Comparison of ENCODE assay signal across 18 mouse cellular contexts in genomic region chr9:24490516-24490915, GRCm38 (mm10). TPM values are rescaled to one million over a fixed set of nuclear protein-coding genes. Genes with fewer than 3 reads are reported as not detected.
A peak's percentile ranks its signal among the peaks of the same experiment; 100 is the strongest.
DNase-seq lines count a peak whose midpoint lies in the region; ATAC-seq and TF ChIP-seq lines count a peak whose summit lies in the region.
"Had no signal": no experiment of that assay in that cellular context is flagged by ENCODE, and none has a peak within 500 bp of the region (broad histone marks: within the 10 kb centered on the region; RNA-seq: fewer than 3 reads in every experiment).

No protein-coding gene starts in this region.

- no peak for DNase-seq in kidney, postnatal 10 days
- no peak for DNase-seq in thymus, postnatal 4 days
- no peak for DNase-seq in gastrocnemius, postnatal 10 days
- no peak for DNase-seq in cerebellum, adult 18-20 months
- DNase-seq: adrenal gland, postnatal 25 days; cerebellum, adult 2 months; cerebellum, postnatal 36 days; gastrocnemius, postnatal 25 days; kidney, adult 9 months; layer of hippocampus, postnatal 36 days; retina, postnatal 1 day had no signal

- no peak overlapping the region for H3K9ac ChIP-seq in kidney, embryonic 14.5 days (ENCODE audit: low read depth, low read length)
- H3K9ac ChIP-seq in intestine, postnatal 0 days (ENCODE audit: low read depth, low read length), result no peak overlapping the region
- H3K9ac ChIP-seq in liver, embryonic 16.5 days (ENCODE audit: low read depth, low read length), result no peak overlapping the region
- H3K9ac ChIP-seq: forebrain, embryonic 13.5 days had no signal

- TF ChIP-seq CTCF in intestine, postnatal 0 days (IDR thresholded peaks at IDR 0.05; ENCODE audit: low read depth), result no peak

- H3K27me3 ChIP-seq in kidney, embryonic 14.5 days (ENCODE audit: control insufficient read depth, insufficient read depth, low read length), result no peaks in the 10 kb centered on the region
- no peaks in the 10 kb centered on the region for H3K27me3 ChIP-seq in intestine, postnatal 0 days (replicated peaks; ENCODE audit: control insufficient read depth, insufficient read depth, low read length)
- no peaks in the 10 kb centered on the region for H3K27me3 ChIP-seq in liver, embryonic 16.5 days (ENCODE audit: control insufficient read depth, insufficient read depth, low read depth, low read length)
- H3K27me3 ChIP-seq: forebrain, embryonic 13.5 days had no signal

- no peaks in the 10 kb centered on the region for H3K4me1 ChIP-seq in kidney, embryonic 14.5 days (ENCODE audit: control insufficient read depth, insufficient read depth, low read length)
- no peaks in the 10 kb centered on the region for H3K4me1 ChIP-seq in intestine, postnatal 0 days (replicated peaks; ENCODE audit: control insufficient read depth, insufficient read depth, low read length)
- H3K4me1 ChIP-seq in liver, embryonic 16.5 days (ENCODE audit: control insufficient read depth, low read depth, low read length), result peaks cover 45% of the 10 kb centered on the region
- H3K4me1 ChIP-seq: forebrain, embryonic 13.5 days had no signal

- no peaks in the 10 kb centered on the region for H3K9me3 ChIP-seq in kidney, embryonic 14.5 days (ENCODE audit: control insufficient read depth, low read length)
- H3K9me3 ChIP-seq in intestine, postnatal 0 days (ENCODE audit: control insufficient read depth), result no peaks in the 10 kb centered on the region
- H3K9me3 ChIP-seq in liver, embryonic 16.5 days (replicated peaks; ENCODE audit: control insufficient read depth, low read length), result no peaks in the 10 kb centered on the region
- H3K9me3 ChIP-seq: forebrain, embryonic 13.5 days; heart, embryonic 10.5 days had no signal

- ATAC-seq in kidney, embryonic 14.5 days (ENCODE audit: low FRiP score, low TSS enrichment), result peak; percentile 64; the same call in 1 of the 2 replicates
- ATAC-seq in intestine, postnatal 0 days, result peak; percentile 28; the same call in 1 of the 2 replicates
- ATAC-seq in liver, embryonic 16.5 days (ENCODE audit: low read depth), result peak; percentile 70
- ATAC-seq: CD4-positive, CD25-positive, alpha-beta regulatory T cell, adult 4 months; forebrain, embryonic 13.5 days; lung, postnatal 0 days had no signal

- no peak overlapping the region for H3K27ac ChIP-seq in kidney, embryonic 14.5 days (ENCODE audit: low read depth, low read length)
- no peak overlapping the region for H3K27ac ChIP-seq in intestine, postnatal 0 days (ENCODE audit: low read depth, low read length)
- H3K27ac ChIP-seq in liver, embryonic 16.5 days (ENCODE audit: low read length), result peak overlapping the region; percentile 62
- H3K27ac ChIP-seq: forebrain, embryonic 13.5 days; heart, embryonic 10.5 days had no signal

- H3K4me2 ChIP-seq in kidney, embryonic 14.5 days (replicated peaks; ENCODE audit: low read depth, low read length), result no peak overlapping the region
- no peak overlapping the region for H3K4me2 ChIP-seq in intestine, postnatal 0 days (replicated peaks; ENCODE audit: low read depth)
- peak overlapping the region; percentile 15; the same call in 1 of the 2 replicates for H3K4me2 ChIP-seq in liver, embryonic 16.5 days (ENCODE audit: low read depth, low read length)
- H3K4me2 ChIP-seq: forebrain, embryonic 13.5 days had no signal

- WGBS in kidney, embryonic 14.5 days, result 84% methylated on average over 5 of the region's 5 CpGs
- WGBS in intestine, postnatal 0 days, result 72% methylated on average over 5 of the region's 5 CpGs
- WGBS in liver, embryonic 16.5 days (ENCODE audit: insufficient replicate concordance), result 34% methylated on average over 5 of the region's 5 CpGs

- H3K36me3 ChIP-seq in kidney, embryonic 14.5 days (ENCODE audit: control insufficient read depth, insufficient read depth, low read length), result no peaks in the 10 kb centered on the region
- no peaks in the 10 kb centered on the region for H3K36me3 ChIP-seq in intestine, postnatal 0 days (ENCODE audit: control insufficient read depth, insufficient read depth)
- no peaks in the 10 kb centered on the region; the same call in 1 of the 2 replicates for H3K36me3 ChIP-seq in liver, embryonic 16.5 days (ENCODE audit: control insufficient read depth, insufficient read depth)
- H3K36me3 ChIP-seq: heart, embryonic 10.5 days had no signal

- H3K4me3 ChIP-seq in kidney, embryonic 14.5 days (ENCODE audit: low read length), result no peak overlapping the region
- H3K4me3 ChIP-seq in intestine, postnatal 0 days (ENCODE audit: low read depth, low read length), result no peak overlapping the region
- no peak overlapping the region for H3K4me3 ChIP-seq in liver, embryonic 16.5 days (ENCODE audit: low read depth, low read length)
- H3K4me3 ChIP-seq: forebrain, embryonic 13.5 days; heart, embryonic 10.5 days had no signal

RNA-seq across cellular contexts. Expression of gene Dpy19l1, which starts 12.4 kb away (rescaled TPM):
- 16.4 and 17.8 TPM in 2 replicates for polyA plus RNA-seq in kidney, embryonic 14.5 days (2014; fragmentation: Nextera tagmentation; extraction: Ambion mirVana)
- 4.6 and 4.7 TPM in 2 replicates for polyA plus RNA-seq in intestine, postnatal 0 days (2015; fragmentation: Nextera tagmentation; extraction: Ambion mirVana)
- polyA plus RNA-seq in liver, embryonic 16.5 days (2015; fragmentation: Nextera tagmentation; extraction: Ambion mirVana), result 7.1 and 7.3 TPM in 2 replicates
- total RNA-seq in gastrocnemius, postnatal 10 days (2021), result 10 to 100 TPM; 13.6 to 17.4 TPM
